In genomic region chr6:98095243-98095642, GRCm38 (mm10) we compare ENCODE assay signal across 21 mouse cellular contexts.
"Had no signal": no experiment of that assay in that cellular context is flagged by ENCODE, and none has a peak within 500 bp of the region (broad histone marks: within the 10 kb centered on the region; RNA-seq: fewer than 3 reads in every experiment).

No protein-coding gene starts in this region.

- H3K4me3 ChIP-seq: layer of hippocampus, adult 2 months; liver, embryonic 12.5 days; liver, embryonic 15.5 days; midbrain, embryonic 12.5 days; midbrain, embryonic 15.5 days; neural tube, embryonic 12.5 days; neural tube, embryonic 15.5 days had no signal

- H3K27ac ChIP-seq: kidney, postnatal 0 days; layer of hippocampus, adult 2 months; liver, embryonic 12.5 days; liver, embryonic 15.5 days; macrophage; midbrain, embryonic 12.5 days; midbrain, embryonic 15.5 days; neural tube, embryonic 12.5 days; neural tube, embryonic 15.5 days; stomach, postnatal 0 days had no signal

- ATAC-seq: liver, embryonic 12.5 days; lung, postnatal 0 days; midbrain, embryonic 15.5 days had no signal

- H3K9me3 ChIP-seq: liver, embryonic 12.5 days; liver, embryonic 15.5 days; midbrain, embryonic 12.5 days; midbrain, embryonic 15.5 days; neural tube, embryonic 12.5 days; neural tube, embryonic 15.5 days had no signal

- H3K27me3 ChIP-seq: liver, embryonic 12.5 days; liver, embryonic 15.5 days; midbrain, embryonic 12.5 days; midbrain, embryonic 15.5 days; neural tube, embryonic 12.5 days; neural tube, embryonic 15.5 days had no signal

- H3K9ac ChIP-seq: liver, embryonic 12.5 days; liver, embryonic 15.5 days; midbrain, embryonic 12.5 days; midbrain, embryonic 15.5 days; neural tube, embryonic 12.5 days; neural tube, embryonic 15.5 days had no signal

- DNase-seq: kidney, postnatal 25 days; layer of hippocampus, adult 9-11 months; liver; lung, adult 18-20 months; right cerebral cortex, adult 18-20 months; right cerebral cortex, postnatal 14 days; right cerebral cortex, postnatal 4 days; thymus, adult 2 months; thymus, postnatal 14 days; thymus, postnatal 4 days had no signal

- H3K4me2 ChIP-seq: liver, embryonic 12.5 days; liver, embryonic 15.5 days; midbrain, embryonic 12.5 days; midbrain, embryonic 15.5 days; neural tube, embryonic 12.5 days; neural tube, embryonic 15.5 days had no signal

- H3K36me3 ChIP-seq: liver, embryonic 12.5 days; liver, embryonic 15.5 days; midbrain, embryonic 12.5 days; midbrain, embryonic 15.5 days; neural tube, embryonic 12.5 days; neural tube, embryonic 15.5 days had no signal

- H3K4me1 ChIP-seq: liver, embryonic 12.5 days; liver, embryonic 15.5 days; midbrain, embryonic 15.5 days; neural tube, embryonic 12.5 days; neural tube, embryonic 15.5 days had no signal
